Comparison of ENCODE assay signal across 14 mouse cellular contexts in the genomic region with DNA sequence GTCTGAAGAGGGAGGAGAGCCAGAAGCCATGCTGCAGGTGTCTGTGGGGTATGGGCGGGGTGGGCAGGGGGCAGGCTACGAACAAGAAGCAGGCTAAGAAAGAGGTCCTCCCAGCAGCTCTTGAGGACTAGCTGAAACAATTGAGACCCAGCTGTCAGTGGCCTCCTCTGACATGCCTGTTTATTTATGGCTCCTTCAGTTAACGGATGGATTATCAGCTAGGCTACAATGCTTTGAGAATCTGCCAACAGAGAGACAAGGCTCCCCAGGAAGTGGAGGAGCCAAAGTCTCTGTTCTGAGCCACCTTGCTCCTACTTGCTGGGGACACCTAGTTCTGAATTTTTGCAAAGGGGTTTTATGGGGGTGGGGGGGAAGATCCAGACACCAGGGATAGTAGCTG. TPM values are rescaled to one million over a fixed set of nuclear protein-coding genes. Genes with fewer than 3 reads are reported as not detected.
DNase-seq lines count a peak whose midpoint lies in the region; ATAC-seq and TF ChIP-seq lines count a peak whose summit lies in the region.
"Had no signal": no experiment of that assay in that cellular context is flagged by ENCODE, and none has a peak within 500 bp of the region (broad histone marks: within the 10 kb centered on the region; RNA-seq: fewer than 3 reads in every experiment).

No protein-coding gene starts in this region.

- H3K36me3 ChIP-seq in heart, embryonic 12.5 days, result peaks cover 59% of the 10 kb centered on the region
- no peaks in the 10 kb centered on the region for H3K36me3 ChIP-seq in heart, adult 2 months (ENCODE audit: control insufficient read depth, insufficient read depth, low read length)
- H3K36me3 ChIP-seq in heart, embryonic 16.5 days (ENCODE audit: control insufficient read depth, insufficient read depth), result peaks cover 39% of the 10 kb centered on the region
- no peaks in the 10 kb centered on the region for H3K36me3 ChIP-seq in intestine, embryonic 16.5 days (ENCODE audit: control insufficient read depth, insufficient read depth, low read length)
- H3K36me3 ChIP-seq: embryonic facial prominence, embryonic 10.5 days; hindbrain, embryonic 13.5 days had no signal

- peak overlapping the region; percentile 61 for H3K27ac ChIP-seq in heart, embryonic 12.5 days (ENCODE audit: poor library complexity, severe bottlenecking)
- no peak overlapping the region for H3K27ac ChIP-seq in heart, adult 2 months
- peak overlapping the region; percentile 82 for H3K27ac ChIP-seq in heart, embryonic 16.5 days (ENCODE audit: low read length)
- H3K27ac ChIP-seq in intestine, embryonic 16.5 days (ENCODE audit: low read length), result no peak overlapping the region
- H3K27ac ChIP-seq: embryonic facial prominence, embryonic 10.5 days; forebrain, embryonic 13.5 days; hindbrain, embryonic 13.5 days; hindbrain, postnatal 0 days had no signal

- peaks cover 17% of the 10 kb centered on the region for H3K4me1 ChIP-seq in heart, embryonic 12.5 days (replicated peaks)
- H3K4me1 ChIP-seq in heart, adult 2 months (ENCODE audit: control insufficient read depth, insufficient read depth, low read length), result peaks cover 2% of the 10 kb centered on the region; the same call in 1 of the 2 replicates
- H3K4me1 ChIP-seq in heart, embryonic 16.5 days (ENCODE audit: control insufficient read depth, insufficient read depth, low read length), result peaks cover 10% of the 10 kb centered on the region
- H3K4me1 ChIP-seq in intestine, embryonic 16.5 days (ENCODE audit: control insufficient read depth, insufficient read depth, low read length), result no peaks in the 10 kb centered on the region
- H3K4me1 ChIP-seq: embryonic facial prominence, embryonic 10.5 days; forebrain, embryonic 13.5 days; hindbrain, embryonic 13.5 days had no signal

- no peak for DNase-seq in heart, adult 2 months
- no peak for DNase-seq in heart, postnatal 10 days
- DNase-seq: adrenal gland, adult 8-10 months; forebrain, postnatal 0 days; gastrocnemius, postnatal 36 days; kidney, adult 18-20 months had no signal

- 26% methylated on average over 3 of the region's 3 CpGs for WGBS in heart, embryonic 12.5 days
- WGBS in heart, adult 2 months, result 40% methylated on average over 3 of the region's 3 CpGs
- 36% methylated on average over 3 of the region's 3 CpGs for WGBS in heart, embryonic 16.5 days
- 55% methylated on average over 3 of the region's 3 CpGs for WGBS in intestine, embryonic 16.5 days

- TF ChIP-seq EP300 in heart, adult 2 months (IDR thresholded peaks at IDR 0.05; ENCODE audit: insufficient read depth, low read depth, low read length), result no peak

- no peaks in the 10 kb centered on the region for H3K79me2 ChIP-seq in heart, adult 2 months (replicated peaks; ENCODE audit: control insufficient read depth, insufficient read depth, low read length)

- no peak for TF ChIP-seq POLR2A in heart, adult 2 months (IDR thresholded peaks at IDR 0.05; ENCODE audit: insufficient read depth, low read depth, low read length)

- H3K4me3 ChIP-seq in heart, embryonic 12.5 days, result no peak overlapping the region
- no peak overlapping the region for H3K4me3 ChIP-seq in heart, adult 2 months
- no peak overlapping the region for H3K4me3 ChIP-seq in heart, embryonic 16.5 days (ENCODE audit: low read length)
- H3K4me3 ChIP-seq in intestine, embryonic 16.5 days (ENCODE audit: low read length), result no peak overlapping the region
- H3K4me3 ChIP-seq: embryonic facial prominence, embryonic 10.5 days; forebrain, embryonic 13.5 days; hindbrain, embryonic 13.5 days had no signal

- TF ChIP-seq CTCF in heart, adult 2 months (IDR thresholded peaks at IDR 0.05), result no peak

- peak overlapping the region; percentile 17; the same call in 1 of the 2 replicates for H3K4me2 ChIP-seq in heart, embryonic 12.5 days
- peak overlapping the region; percentile 7; the same call in 1 of the 2 replicates for H3K4me2 ChIP-seq in heart, embryonic 16.5 days (ENCODE audit: low read depth, low read length)
- no peak overlapping the region for H3K4me2 ChIP-seq in intestine, embryonic 16.5 days (ENCODE audit: low read depth, low read length)
- H3K4me2 ChIP-seq: forebrain, embryonic 13.5 days; hindbrain, embryonic 13.5 days had no signal

- H3K9me3 ChIP-seq in heart, embryonic 12.5 days (replicated peaks), result no peaks in the 10 kb centered on the region
- H3K9me3 ChIP-seq in heart, embryonic 16.5 days (replicated peaks; ENCODE audit: control insufficient read depth, low read length), result no peaks in the 10 kb centered on the region
- no peaks in the 10 kb centered on the region for H3K9me3 ChIP-seq in intestine, embryonic 16.5 days (ENCODE audit: control insufficient read depth, low read length)
- H3K9me3 ChIP-seq: embryonic facial prominence, embryonic 10.5 days; forebrain, embryonic 13.5 days; hindbrain, embryonic 13.5 days had no signal

- intact Hi-C loops in heart, adult 2 months (cut with DNase I), result loop anchor here (10.0 kb wide), 1 partner anchor 642 kb away; no protein-coding TSS in a partner anchor
- intact Hi-C loops in heart, postnatal 10 days (cut with DNase I), result loop anchor here (1.0 to 10.0 kb wide), 3 partner anchors 105 to 640 kb away; a partner anchor contains a TSS

- peaks cover 8% of the 10 kb centered on the region for H3K27me3 ChIP-seq in heart, embryonic 12.5 days (replicated peaks)
- no peaks in the 10 kb centered on the region for H3K27me3 ChIP-seq in heart, adult 2 months (ENCODE audit: control insufficient read depth, insufficient read depth, low read length)
- H3K27me3 ChIP-seq in heart, embryonic 16.5 days (ENCODE audit: control insufficient read depth, insufficient read depth, low read length), result no peaks in the 10 kb centered on the region
- no peaks in the 10 kb centered on the region for H3K27me3 ChIP-seq in intestine, embryonic 16.5 days (replicated peaks; ENCODE audit: control insufficient read depth, insufficient read depth, low read length)
- H3K27me3 ChIP-seq: forebrain, embryonic 13.5 days had no signal

- no peak overlapping the region for H3K9ac ChIP-seq in heart, embryonic 12.5 days
- H3K9ac ChIP-seq in heart, adult 2 months (ENCODE audit: low read depth, low read length), result no peak overlapping the region
- peak overlapping the region; percentile 31 for H3K9ac ChIP-seq in heart, embryonic 16.5 days (ENCODE audit: low read length)
- H3K9ac ChIP-seq in intestine, embryonic 16.5 days (ENCODE audit: low read depth, low read length), result no peak overlapping the region
- H3K9ac ChIP-seq: forebrain, embryonic 13.5 days; forebrain, postnatal 0 days; hindbrain, embryonic 13.5 days had no signal

- ATAC-seq in heart, embryonic 12.5 days (ENCODE audit: insufficient number of reproducible peaks, low FRiP score), result no peak
- 0 out of 2 replicates have a peak, but pooled peaks have one; percentile 10 for ATAC-seq in heart, embryonic 16.5 days (replicated peaks; ENCODE audit: extremely low read depth, insufficient read depth, low FRiP score)
- peak; percentile 26 for ATAC-seq in megakaryocyte progenitor cell, adult 5-6 weeks (replicated peaks; ENCODE audit: poor library complexity)
- no peak for ATAC-seq in intestine, embryonic 16.5 days
- ATAC-seq: forebrain, embryonic 13.5 days; forebrain, postnatal 0 days; hindbrain, postnatal 0 days had no signal

RNA-seq across cellular contexts. Expression of a gene that starts 36.5 kb away (rescaled TPM):
- polyA plus RNA-seq in heart, embryonic 12.5 days (2016; fragmentation: Nextera tagmentation; extraction: Ambion mirVana), result 186 and 190 TPM in 2 replicates
- 1,000 to 10,000 TPM in 1 of 2 experiments, 100 to 1,000 TPM in 1; 878 to 1,097 TPM for total RNA-seq in heart, adult 2 months (2021)
- polyA plus RNA-seq in heart, adult 2 months (2012; rRNA removed), result 1,373 and 1,759 TPM in 2 replicates
- polyA plus RNA-seq in heart, embryonic 16.5 days (2015; fragmentation: Nextera tagmentation; extraction: Ambion mirVana), result 348 and 376 TPM in 2 replicates
- total RNA-seq in heart, postnatal 10 days (2021), result 100 to 1,000 TPM; 213 to 249 TPM
- total RNA-seq in megakaryocyte progenitor cell, adult 5-6 weeks (2015), result 6.9 and 10.0 TPM in 2 replicates
- 12.5 TPM in 2 replicates for total RNA-seq in megakaryocyte progenitor cell, adult 5-6 weeks (2017)
- polyA plus RNA-seq in intestine, embryonic 16.5 days (2015; fragmentation: Nextera tagmentation; extraction: Ambion mirVana), result 177 TPM in 2 replicates

RNA-seq across cellular contexts. Expression of a gene that starts 44.1 kb away (rescaled TPM):
- polyA plus RNA-seq in heart, embryonic 12.5 days (2016; fragmentation: Nextera tagmentation; extraction: Ambion mirVana), result 42.2 and 42.7 TPM in 2 replicates
- 10 to 100 TPM; 82.4 to 87.5 TPM for total RNA-seq in heart, adult 2 months (2021)
- polyA plus RNA-seq in heart, adult 2 months (2012; rRNA removed), result 75.6 and 147 TPM in 2 replicates
- polyA plus RNA-seq in heart, embryonic 16.5 days (2015; fragmentation: Nextera tagmentation; extraction: Ambion mirVana), result 61.1 and 64.2 TPM in 2 replicates
- total RNA-seq in heart, postnatal 10 days (2021), result 10 to 100 TPM; 56.2 to 61.7 TPM
- total RNA-seq in megakaryocyte progenitor cell, adult 5-6 weeks (2015), result 71.2 and 72.0 TPM in 2 replicates
- total RNA-seq in megakaryocyte progenitor cell, adult 5-6 weeks (2017), result 131 and 167 TPM in 2 replicates
- polyA plus RNA-seq in intestine, embryonic 16.5 days (2015; fragmentation: Nextera tagmentation; extraction: Ambion mirVana), result 64.7 and 66.0 TPM in 2 replicates

Comparison
In these comparisons a context has a peak if more than half of its experiments do, and no peak if none do; other contexts are left out.
1. ATAC-seq: peak in heart, embryonic 16.5 days (single experiment) and megakaryocyte progenitor cell, adult 5-6 weeks (single experiment); none in heart, embryonic 12.5 days (single experiment) and intestine, embryonic 16.5 days (single experiment).
2. H3K27ac ChIP-seq: peak in heart, embryonic 12.5 days (single experiment) and heart, embryonic 16.5 days (single experiment); none in heart, adult 2 months (single experiment) and intestine, embryonic 16.5 days (single experiment).